ENCODE assay signal across 8 mouse cellular contexts in the genomic region with DNA sequence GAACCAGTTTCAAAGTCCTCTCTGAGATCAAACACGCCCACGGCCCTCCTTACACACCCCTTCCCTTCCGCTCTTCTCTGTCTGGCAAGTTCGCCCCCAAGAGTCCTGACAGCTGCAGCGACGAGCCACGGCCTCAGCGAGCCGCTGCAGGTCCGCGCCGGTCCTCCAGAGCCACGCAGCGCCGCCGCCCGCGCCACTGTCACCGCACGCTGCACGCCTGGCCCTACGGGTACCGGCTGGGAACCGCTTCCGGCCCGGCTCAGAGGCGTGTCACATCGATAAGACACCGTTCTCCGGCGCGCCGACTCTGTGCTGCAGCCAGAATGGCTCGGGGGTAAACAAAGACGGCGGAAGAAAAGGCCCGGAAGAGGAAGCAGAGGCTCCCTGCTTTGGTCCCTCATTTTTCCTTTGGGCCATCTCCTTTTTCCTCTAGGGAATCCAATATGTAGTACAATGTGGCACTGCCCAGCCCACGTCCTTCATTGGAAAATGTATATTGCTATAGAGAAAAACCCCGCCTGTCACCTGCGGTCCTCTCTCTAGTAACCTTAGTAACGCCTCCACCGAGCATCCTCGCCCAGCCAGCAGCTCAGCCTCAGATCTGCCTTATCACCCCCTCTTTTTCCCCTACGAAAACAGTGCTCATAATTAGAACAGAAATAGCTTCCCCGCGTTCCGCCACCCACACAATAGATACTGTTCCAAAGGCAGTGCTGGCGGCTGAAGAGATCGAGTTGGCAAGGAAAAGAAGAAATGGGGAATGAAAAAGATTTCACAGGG. TPM values are rescaled to one million over a fixed set of nuclear protein-coding genes. Genes with fewer than 3 reads are reported as not detected.
DNase-seq lines count a peak whose midpoint lies in the region; ATAC-seq and TF ChIP-seq lines count a peak whose summit lies in the region.

A gene (minus strand): TSS at position 252 of the 780 bp plus-strand sequence.

- peak; percentile 98 for ATAC-seq in forebrain, embryonic 12.5 days (ENCODE audit: low FRiP score)
- ATAC-seq in heart, postnatal 0 days (ENCODE audit: insufficient read depth, low read depth): peak; percentile 96
- ATAC-seq in liver, postnatal 0 days: peak; percentile 99
- ATAC-seq in neural tube, embryonic 14.5 days (ENCODE audit: low read depth): peak; percentile 99

- TF ChIP-seq CTCF in CH12.LX (conservative IDR thresholded peaks at IDR 0.05 in 1 of 2, IDR thresholded peaks at IDR 0.05 in 1 of 2; ENCODE audit: low read depth in 2 of 2, low read length in 2 of 2): peak in 1 of 2 experiments; percentile 54; a peak in 2 of 4 replicates
- peak; percentile 26; the same call in 1 of the 2 replicates for TF ChIP-seq CTCF in heart, postnatal 0 days (IDR thresholded peaks at IDR 0.05; ENCODE audit: low read depth)
- TF ChIP-seq CTCF in liver, postnatal 0 days (IDR thresholded peaks at IDR 0.05; ENCODE audit: low read depth): peak; percentile 60

- H3K4me1 ChIP-seq in CH12.LX (ENCODE audit: control insufficient read depth in 1 of 2, insufficient read depth in 2 of 2): peaks cover 0 to 25% of the 10 kb centered on the region in 2 experiments; a peak in 3 of 4 replicates
- H3K4me1 ChIP-seq in forebrain, embryonic 12.5 days: peaks cover 8% of the 10 kb centered on the region
- peaks cover 13% of the 10 kb centered on the region for H3K4me1 ChIP-seq in heart, postnatal 0 days (ENCODE audit: control insufficient read depth, insufficient read depth)
- H3K4me1 ChIP-seq in liver, postnatal 0 days (ENCODE audit: insufficient read depth): no peaks in the 10 kb centered on the region
- H3K4me1 ChIP-seq in neural tube, embryonic 14.5 days (ENCODE audit: control insufficient read depth, insufficient read depth, low read length): 0 out of 2 replicates have a peak, but pooled peaks cover 4% of the 10 kb centered on the region

- WGBS in forebrain, embryonic 12.5 days: under 1% methylated on average over 49 of the region's 49 CpGs
- under 1% methylated on average over 49 of the region's 49 CpGs for WGBS in heart, postnatal 0 days
- WGBS in liver, postnatal 0 days (ENCODE audit: insufficient replicate concordance): under 1% methylated on average over 49 of the region's 49 CpGs
- WGBS in neural tube, embryonic 14.5 days: 1% methylated on average over 49 of the region's 49 CpGs

- peak; percentile 87 for TF ChIP-seq POLR2A in CH12.LX (IDR thresholded peaks at IDR 0.05; ENCODE audit: low read depth, low read length)

- no peak for TF ChIP-seq EP300 in CH12.LX (IDR thresholded peaks at IDR 0.05; ENCODE audit: low read length)
- TF ChIP-seq EP300 in heart, postnatal 0 days (IDR thresholded peaks at IDR 0.05; ENCODE audit: low read depth): no peak
- no peak for TF ChIP-seq EP300 in liver, postnatal 0 days (IDR thresholded peaks at IDR 0.05; ENCODE audit: low read depth)

- dilution Hi-C loops in CH12.LX (cut with MboI; ENCODE audit: extremely low pct_ligation_motif_present, extremely low pct_unique_long_range_greater_than_20kb, low sequenced_read_pairs): no loop called here

- peak within 1 kb of the TSS; percentile 72 to 92 (median 82) for H3K4me3 ChIP-seq in CH12.LX (replicated peaks in 1 of 3; ENCODE audit: low read depth in 2 of 3, low read length in 2 of 3, poor library complexity in 1 of 3)
- peak within 1 kb of the TSS; percentile 64 for H3K4me3 ChIP-seq in forebrain, embryonic 12.5 days (replicated peaks)
- H3K4me3 ChIP-seq in heart, postnatal 0 days (ENCODE audit: low read depth, low read length): peak within 1 kb of the TSS; percentile 72
- peak within 1 kb of the TSS; percentile 62 for H3K4me3 ChIP-seq in liver, postnatal 0 days (ENCODE audit: low read depth, low read length)
- peak within 1 kb of the TSS; percentile 43 for H3K4me3 ChIP-seq in neural tube, embryonic 14.5 days (ENCODE audit: low read depth, low read length)

- peak within 1 kb of the TSS; percentile 72 for H3K27ac ChIP-seq in CH12.LX (ENCODE audit: insufficient read depth, low read depth)
- peak within 1 kb of the TSS; percentile 95 for H3K27ac ChIP-seq in forebrain, embryonic 12.5 days
- H3K27ac ChIP-seq in heart, postnatal 0 days (ENCODE audit: low read depth): peak within 1 kb of the TSS; percentile 79
- peak within 1 kb of the TSS; percentile 66 for H3K27ac ChIP-seq in liver, postnatal 0 days (ENCODE audit: low read depth)
- peak within 1 kb of the TSS; percentile 92 for H3K27ac ChIP-seq in neural tube, embryonic 14.5 days (ENCODE audit: low read depth, low read length)

- TF ChIP-seq RAD21 in CH12.LX (IDR thresholded peaks at IDR 0.05; ENCODE audit: low read depth, low read length): peak; percentile 37

- in situ Hi-C loops in CH12.LX (cut with MboI; ENCODE audit: low pct_ligation_motif_present, low pct_unique_long_range_greater_than_20kb, low sequenced_read_pairs): no loop called here

- H3K36me3 ChIP-seq in CH12.LX (replicated peaks in 1 of 2; ENCODE audit: control insufficient read depth in 1 of 2, insufficient read depth in 1 of 2, low read length in 1 of 2): peaks cover 2 to 18% of the 10 kb centered on the region in 2 experiments
- no peaks in the 10 kb centered on the region for H3K36me3 ChIP-seq in forebrain, embryonic 12.5 days (replicated peaks)
- no peaks in the 10 kb centered on the region for H3K36me3 ChIP-seq in heart, postnatal 0 days (replicated peaks; ENCODE audit: control insufficient read depth, insufficient read depth, low read length)
- peaks cover 3% of the 10 kb centered on the region; the same call in 1 of the 2 replicates for H3K36me3 ChIP-seq in liver, postnatal 0 days (replicated peaks; ENCODE audit: insufficient read depth, low read length)
- no peaks in the 10 kb centered on the region for H3K36me3 ChIP-seq in neural tube, embryonic 14.5 days (ENCODE audit: control insufficient read depth, insufficient read depth, low read length)

- H3K9me3 ChIP-seq in CH12.LX (replicated peaks; ENCODE audit: low read length): peaks cover 2% of the 10 kb centered on the region
- H3K9me3 ChIP-seq in forebrain, embryonic 12.5 days: no peaks in the 10 kb centered on the region
- H3K9me3 ChIP-seq in heart, postnatal 0 days (replicated peaks; ENCODE audit: control insufficient read depth, low read length): no peaks in the 10 kb centered on the region
- no peaks in the 10 kb centered on the region for H3K9me3 ChIP-seq in liver, postnatal 0 days (ENCODE audit: low read length)
- no peaks in the 10 kb centered on the region for H3K9me3 ChIP-seq in neural tube, embryonic 14.5 days (ENCODE audit: control insufficient read depth, low read length)

- DNase-seq in CH12.LX (ENCODE audit: extremely low read depth): peak; percentile 82
- DNase-seq in c-Kit-positive CD71-positive TER-119-negative erythroid progenitor cells, embryonic 14.5 days (ENCODE audit: low read depth): peak; percentile 75
- peak; percentile 82 for DNase-seq in heart, postnatal 0 days (ENCODE audit: low spot score)
- peak; percentile 92 to 95 for DNase-seq in kidney, postnatal 4 days
- peak; percentile 90 for DNase-seq in liver, postnatal 0 days
- DNase-seq in testis, postnatal 10 days (ENCODE audit: low spot score): peak; percentile 91

- H3K27me3 ChIP-seq in CH12.LX (replicated peaks): no peaks in the 10 kb centered on the region
- no peaks in the 10 kb centered on the region for H3K27me3 ChIP-seq in forebrain, embryonic 12.5 days
- no peaks in the 10 kb centered on the region for H3K27me3 ChIP-seq in heart, postnatal 0 days (ENCODE audit: control insufficient read depth, insufficient read depth, low read length)
- H3K27me3 ChIP-seq in liver, postnatal 0 days (ENCODE audit: insufficient read depth, low read length): no peaks in the 10 kb centered on the region
- H3K27me3 ChIP-seq in neural tube, embryonic 14.5 days (ENCODE audit: control insufficient read depth, insufficient read depth, low read length): no peaks in the 10 kb centered on the region

- H3K9ac ChIP-seq in CH12.LX (ENCODE audit: insufficient read depth, low read depth): peak within 1 kb of the TSS; percentile 92
- peak within 1 kb of the TSS; percentile 71 for H3K9ac ChIP-seq in forebrain, embryonic 12.5 days
- H3K9ac ChIP-seq in heart, postnatal 0 days (replicated peaks; ENCODE audit: low read depth, low read length): peak within 1 kb of the TSS; percentile 61
- H3K9ac ChIP-seq in liver, postnatal 0 days (replicated peaks): peak within 1 kb of the TSS; percentile 65
- peak within 1 kb of the TSS; percentile 74 for H3K9ac ChIP-seq in neural tube, embryonic 14.5 days (replicated peaks; ENCODE audit: low read depth, low read length)

- peaks cover 3% of the 10 kb centered on the region for H3K79me2 ChIP-seq in CH12.LX (replicated peaks; ENCODE audit: control insufficient read depth, extremely low read depth, insufficient read depth, poor library complexity, severe bottlenecking)

- H3K4me2 ChIP-seq in CH12.LX (ENCODE audit: insufficient read depth, low read depth, poor library complexity, severe bottlenecking): peak within 1 kb of the TSS; percentile 100
- peak within 1 kb of the TSS; percentile 70 for H3K4me2 ChIP-seq in forebrain, embryonic 12.5 days
- H3K4me2 ChIP-seq in heart, postnatal 0 days (ENCODE audit: low read depth, low read length): peak within 1 kb of the TSS; percentile 87
- peak within 1 kb of the TSS; percentile 81 for H3K4me2 ChIP-seq in liver, postnatal 0 days (ENCODE audit: low read depth, low read length)
- peak within 1 kb of the TSS; percentile 44 for H3K4me2 ChIP-seq in neural tube, embryonic 14.5 days (ENCODE audit: low read depth, low read length)

TF ChIP-seq in CH12.LX, 34 proteins besides CTCF, POLR2A, EP300 and RAD21 (continues in another document):
- TF ChIP-seq SMC3 (IDR thresholded peaks at IDR 0.05; ENCODE audit: low read depth, low read length) (peak; percentile 6; the same call in 1 of the 2 replicates), POLR2AphosphoS2 (IDR thresholded peaks at IDR 0.05; ENCODE audit: low read depth, low read length) (no peak), TBP (conservative IDR thresholded peaks at IDR 0.05; ENCODE audit: low read depth, low read length) (0 out of 2 replicates have a peak, but pooled peaks have one; percentile 52), JUND (conservative IDR thresholded peaks at IDR 0.05; ENCODE audit: low read depth, low read length) (no peak), MAFK (IDR thresholded peaks at IDR 0.05; ENCODE audit: insufficient replicate concordance, low read length) (no peak), ELF1 (IDR thresholded peaks at IDR 0.05; ENCODE audit: low read depth, low read length) (peak; percentile 87), MAZ (IDR thresholded peaks at IDR 0.05; ENCODE audit: low read depth, low read length) (no peak; the same call in 1 of the 2 replicates)

RNA-seq across cellular contexts. Expression of the gene that starts here (rescaled TPM):
- 21.1 and 22.2 TPM in 2 replicates for total RNA-seq in CH12.LX (2012; rRNA removed)
- 21.6 and 24.9 TPM in 2 replicates for total RNA-seq in CH12.LX (2014; rRNA removed)
- polyA plus RNA-seq in CH12.LX (2012; ENCODE audit: insufficient read length, low read depth): 50.4 and 60.5 TPM in 2 replicates
- polyA plus RNA-seq in forebrain, embryonic 12.5 days (2016; fragmentation: Nextera tagmentation; extraction: Ambion mirVana): 51.8 and 58.4 TPM in 2 replicates
- 4.1 TPM in 1 of 2 replicates, not detected in the other for total RNA-seq in heart, postnatal 0 days (2014; rRNA removed; ENCODE audit: low replicate concordance)
- 26.2 and 26.6 TPM in 2 replicates for polyA plus RNA-seq in heart, postnatal 0 days (2015; fragmentation: Nextera tagmentation; extraction: Ambion mirVana)
- polyA plus RNA-seq in liver, postnatal 0 days (2015; fragmentation: Nextera tagmentation; extraction: Ambion mirVana): 16.6 and 18.6 TPM in 2 replicates
- polyA plus RNA-seq in neural tube, embryonic 14.5 days (2014; fragmentation: Nextera tagmentation; extraction: Ambion mirVana): 38.2 and 38.5 TPM in 2 replicates

Comparison
In these comparisons a context has a peak if more than half of its experiments do, and no peak if none do; other contexts are left out.
1. Peak in every context shown above with its lines: DNase-seq, ATAC-seq, H3K4me3 ChIP-seq and H3K27ac ChIP-seq.
2. H3K4me2 ChIP-seq: peak in every context shown above with its lines; median percentile 100 in CH12.LX; 87 in heart, postnatal 0 days; 81 in liver, postnatal 0 days; 70 in forebrain, embryonic 12.5 days; 44 in neural tube, embryonic 14.5 days.